Mouse (Mus musculus) gastrocnemius, adult 8-10 months (tissue): ENCODE measurements around the gene Nutf2-ps1. TPM values are rescaled to one million over a fixed set of nuclear protein-coding genes. Genes with fewer than 3 reads are reported as not detected.

ENCODE experiments used
- DNase-seq, 2 experiments: peaks; one replicate each; pipeline ENCODE4 v3.0.0; 2022; ENCODE audit warnings: low spot score in 2 of 2
- total RNA-seq, 4 experiments: library from RNA; stranded (reverse); gene quantifications; 2 replicates each; pipeline ENCODE4 v1.2.4; 2022

Nutf2-ps1 gene
- total RNA-seq, 4 experiments from 2014 or later: 46.2 to 86.0 (median 80.1) TPM

- DNase-seq: no peak
Measured at GRCm38 (mm10) chr19:53571056-53571455, 17.8 kb downstream of the Nutf2-ps1 start.

GRCm38 (mm10) chr19:53568553-53568952 is 20.3 kb downstream of the Nutf2-ps1 start:
- no peak for DNase-seq

DNA sequence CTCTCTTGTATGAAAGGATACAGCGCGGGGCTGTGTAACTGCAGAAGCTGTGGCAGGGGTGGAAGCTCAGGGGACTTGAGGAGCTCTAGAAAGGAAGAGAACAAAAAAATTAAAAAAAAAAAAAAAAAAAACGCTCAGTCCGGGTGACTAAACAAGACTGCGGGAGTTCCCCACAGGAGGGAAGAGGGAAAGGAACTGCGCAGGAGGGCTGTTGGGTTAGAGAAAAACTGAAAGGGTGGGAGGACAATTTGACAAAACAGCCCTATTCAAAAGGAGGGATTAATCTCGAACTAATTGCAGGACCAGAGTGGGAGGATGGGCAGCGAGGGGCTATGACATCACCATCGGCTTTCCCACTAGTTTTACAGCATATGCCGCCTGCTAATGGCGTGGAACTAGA is 21.0 kb downstream of the Nutf2-ps1 start:
- no peak for DNase-seq

- no peak for DNase-seq
Measured at GRCm38 (mm10) chr19:53565565-53566277, 23.1 kb downstream of the Nutf2-ps1 start.

DNA sequence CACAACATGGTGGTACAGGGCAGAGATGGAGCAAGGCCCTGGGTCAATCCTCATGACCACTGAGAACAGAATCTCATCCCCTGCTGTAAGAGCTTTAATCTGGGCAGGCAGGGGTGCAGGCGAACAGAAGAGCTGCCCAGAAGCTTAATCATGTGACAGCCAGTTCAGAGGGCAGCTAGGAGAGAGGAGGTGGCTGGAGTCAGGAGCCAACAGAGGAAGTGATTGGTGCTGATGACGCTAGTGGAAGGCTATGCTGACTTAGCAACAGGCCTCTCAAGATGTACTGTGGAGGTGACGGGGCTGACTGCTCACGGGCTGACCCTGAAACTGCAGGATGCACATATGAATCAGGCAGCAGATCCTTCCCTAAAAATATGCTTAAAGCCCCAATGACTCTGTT is 24.7 kb downstream of the Nutf2-ps1 start:
- no peak for DNase-seq

GRCm38 (mm10) chr19:53560436-53560835 is 28.4 kb downstream of the Nutf2-ps1 start:
- no peak for DNase-seq

DNA sequence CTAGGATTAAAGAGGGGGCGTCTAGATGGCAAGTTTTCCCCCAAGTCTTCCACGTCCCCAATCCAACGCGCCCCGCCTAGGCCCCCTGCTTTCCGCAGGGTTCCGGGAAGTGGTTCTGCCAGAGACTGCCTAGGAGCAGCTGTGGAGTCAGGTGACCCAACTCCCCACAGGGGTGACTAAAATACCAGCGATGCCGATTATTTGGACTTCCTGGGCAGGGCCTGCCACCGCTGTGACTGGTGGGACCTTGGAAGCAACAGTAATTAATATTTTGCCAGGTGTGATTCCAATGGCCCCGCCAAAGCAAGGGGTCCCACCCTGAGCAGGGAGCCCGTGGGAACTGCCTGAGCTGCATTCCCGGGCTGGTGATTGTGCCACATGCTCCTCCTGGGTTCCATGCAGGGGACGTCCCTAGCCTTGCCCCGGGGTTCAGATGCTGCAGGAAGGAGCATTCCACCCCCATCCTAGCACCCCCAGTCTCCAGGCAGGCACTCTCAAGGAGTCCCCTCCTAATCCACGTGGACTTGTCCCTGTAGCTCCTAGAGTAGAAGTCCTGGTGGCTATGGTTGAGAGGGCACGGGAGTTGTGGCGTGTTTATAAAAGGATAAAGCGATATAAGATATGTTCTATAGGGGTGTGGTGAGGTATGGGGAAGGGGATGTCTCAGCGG is 31.5 kb downstream of the Nutf2-ps1 start:
- DNase-seq: no peak

DNA sequence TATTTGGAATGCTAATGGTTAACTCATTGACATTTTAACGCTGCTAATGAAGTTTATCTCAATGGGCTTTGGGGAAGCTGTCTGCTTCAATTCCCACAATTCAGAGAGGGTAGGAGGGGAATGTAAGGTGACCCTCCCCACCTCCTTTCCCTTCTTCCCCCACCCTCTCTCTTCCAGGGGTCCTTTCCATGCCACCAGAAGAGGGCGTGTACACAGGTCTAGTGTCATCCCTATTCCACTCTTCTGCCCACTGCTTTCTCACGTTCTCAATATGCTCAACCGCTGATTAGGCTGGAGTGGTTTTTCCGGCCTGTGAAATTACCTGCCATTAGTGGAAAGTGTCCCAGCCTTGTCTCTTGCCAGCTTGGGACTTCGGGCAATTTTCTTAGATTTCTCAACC is 32.0 kb downstream of the Nutf2-ps1 start:
- no peak for DNase-seq

GRCm38 (mm10) chr19:53554981-53555616 is 33.8 kb downstream of the Nutf2-ps1 start:
- no peak for DNase-seq

DNA sequence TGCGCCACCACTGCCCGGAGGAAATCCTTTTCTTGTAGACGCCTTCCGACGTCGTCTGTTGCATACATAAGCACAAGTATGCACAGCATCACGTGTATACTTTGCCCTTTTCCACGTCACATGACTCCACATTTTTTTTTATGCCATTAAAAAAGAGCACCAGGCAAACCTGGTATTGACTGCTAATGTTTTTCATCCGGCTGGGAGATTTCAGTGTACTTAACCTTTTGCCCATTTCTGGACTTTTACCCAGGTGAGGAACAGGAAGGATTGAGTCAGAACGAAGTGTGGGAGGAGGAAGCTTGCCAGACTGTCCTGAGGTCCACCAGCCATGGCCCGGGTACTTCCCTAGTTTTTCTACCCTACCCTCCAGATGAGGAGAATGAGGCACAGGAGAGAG is 34.5 kb downstream of the Nutf2-ps1 start:
- DNase-seq: no peak

GRCm38 (mm10) chr19:53552795-53553194 is 36.1 kb downstream of the Nutf2-ps1 start:
- DNase-seq: no peak

- no peak for DNase-seq
Measured at GRCm38 (mm10) chr19:53552216-53552786, 36.6 kb downstream of the Nutf2-ps1 start.

DNA sequence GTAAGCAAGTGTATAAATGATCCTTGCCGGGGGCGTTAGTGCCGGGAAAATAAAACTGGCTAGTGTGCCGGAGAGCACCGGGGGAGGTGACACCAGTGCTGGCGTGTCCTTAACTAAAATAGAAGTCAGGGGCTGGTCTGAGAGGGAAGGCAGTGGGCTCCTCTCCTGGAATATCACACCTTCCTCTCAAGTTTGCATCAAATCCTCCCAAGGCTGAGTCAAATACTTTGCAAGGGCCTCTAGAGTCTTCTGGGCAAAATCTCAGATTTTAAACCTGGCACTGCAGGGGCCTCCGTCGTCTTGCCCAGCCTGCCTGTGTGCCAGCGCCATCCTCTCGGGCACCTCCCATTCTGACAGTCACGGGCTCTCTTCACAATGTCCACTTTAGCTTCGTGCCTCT is 37.9 kb downstream of the Nutf2-ps1 start:
- DNase-seq: no peak

GRCm38 (mm10) chr19:53547597-53547996 is 41.3 kb downstream of the Nutf2-ps1 start:
- no peak for DNase-seq

DNA sequence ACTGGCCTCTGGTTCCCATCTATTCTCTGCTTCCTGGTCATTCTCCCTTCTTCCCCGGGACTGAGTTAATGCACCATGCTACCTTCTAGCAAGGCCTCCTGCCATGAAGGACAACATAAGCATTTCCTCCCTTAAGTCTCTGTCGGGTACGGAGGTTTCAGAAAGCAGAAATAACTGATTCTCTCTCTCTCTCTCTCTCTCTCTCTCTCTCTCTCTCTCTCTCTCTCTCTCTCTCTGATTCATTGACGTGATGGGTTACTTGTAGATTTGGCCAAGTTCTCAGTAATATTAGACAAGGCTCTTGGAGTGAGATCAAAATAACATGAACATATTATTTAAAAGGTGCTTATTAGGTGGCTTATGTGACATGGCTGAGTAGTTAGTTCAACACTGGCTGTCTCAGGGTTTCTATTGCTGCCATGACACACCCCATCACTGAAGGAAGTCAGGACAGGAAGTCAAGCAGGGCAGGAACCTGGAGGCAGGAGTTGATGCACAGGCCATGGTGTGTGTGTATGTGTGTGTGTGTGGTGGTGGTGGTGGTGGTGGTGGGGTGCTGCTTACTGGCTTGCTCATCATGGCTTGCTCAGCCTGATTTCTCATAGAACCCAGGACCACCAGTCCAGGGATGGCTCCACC is 43.8 kb downstream of the Nutf2-ps1 start:
- no peak for DNase-seq

DNA sequence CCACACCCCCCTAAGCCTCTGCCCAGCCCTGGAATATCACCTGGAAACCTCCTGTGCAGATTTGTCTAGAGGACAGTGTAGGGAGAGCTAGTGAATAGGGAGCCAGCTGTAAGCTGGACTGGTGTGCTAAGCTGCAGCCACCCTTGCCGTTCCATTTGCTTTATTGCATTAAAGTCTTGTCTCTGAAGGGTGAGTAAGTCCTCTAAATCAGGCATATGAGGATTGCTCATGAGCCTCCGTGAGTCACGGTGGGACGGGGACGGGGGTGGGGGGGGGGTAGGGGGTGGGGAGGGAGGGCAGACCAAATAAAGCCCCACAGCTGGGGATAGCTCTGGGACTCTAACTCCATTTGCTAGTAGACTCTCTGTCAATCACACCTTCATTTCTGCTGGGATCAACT is 45.3 kb downstream of the Nutf2-ps1 start:
- DNase-seq: no peak

DNA sequence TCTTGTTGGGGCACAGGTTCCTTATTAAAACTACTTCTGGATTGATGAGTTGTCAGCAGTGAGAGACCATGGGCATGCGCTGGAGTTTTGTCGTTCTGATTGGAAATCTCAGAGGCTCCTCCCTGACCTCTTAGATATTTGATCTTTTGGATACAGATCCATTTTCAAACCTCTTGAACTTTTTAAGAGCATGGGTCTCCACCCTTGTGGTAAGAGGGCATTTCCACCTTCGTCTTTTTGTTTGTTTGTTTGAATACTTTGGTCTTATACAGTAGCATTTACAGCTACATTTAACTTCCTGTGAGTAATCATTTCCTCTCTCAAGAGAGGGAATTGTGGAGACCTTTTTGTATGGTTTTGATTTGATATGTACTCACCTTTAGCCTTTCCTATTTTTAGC is 49.6 kb downstream of the Nutf2-ps1 start:
- DNase-seq: no peak

GRCm38 (mm10) chr19:53538796-53539195 is 50.1 kb downstream of the Nutf2-ps1 start:
- DNase-seq: no peak
